Mouse (Mus musculus) bone marrow, adult 2 months (tissue): ENCODE results near the gene Gm17087.

Experiments used
- CTCF ChIP-seq: fragments of 200-500 bp; IDR thresholded peaks from 2 replicates; pipeline ENCODE4 v1.5.1; 2011; ENCODE audit warnings: low read length, control low read depth; ENCODE audit not compliant: control insufficient read depth, insufficient read depth
- POLR2A ChIP-seq: fragments of 200-500 bp; IDR thresholded peaks from 2 replicates; pipeline ENCODE4 v1.6.1; 2011; ENCODE audit warnings: low read depth, mild to moderate bottlenecking, control low read depth, low read length, borderline replicate concordance; ENCODE audit not compliant: control insufficient read depth

DNA sequence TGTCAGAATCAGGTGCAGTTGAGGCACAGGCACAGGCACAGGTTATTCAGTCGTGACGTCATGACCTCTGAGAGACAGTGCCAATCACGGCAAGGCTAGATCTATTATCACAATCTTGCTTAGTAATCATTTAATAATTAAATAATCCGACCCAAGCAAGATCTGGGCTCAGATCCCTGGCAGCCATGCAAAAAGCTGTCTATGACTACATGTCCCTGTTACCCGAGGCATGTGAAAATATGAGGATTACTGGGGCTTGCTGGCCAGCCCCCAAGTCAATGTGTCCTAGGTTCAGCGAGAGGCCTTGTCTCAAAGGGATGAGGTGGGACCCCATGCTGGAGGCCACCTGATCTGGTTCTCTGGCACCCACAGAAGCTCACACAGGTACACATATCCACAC, 30.2 kb downstream of the Gm17087 start:
- TF ChIP-seq CTCF (no peak), POLR2A (no peak)
